Mouse (Mus musculus) stomach, embryonic 16.5 days (tissue): ENCODE data around the gene Preb. TPM values are rescaled to one million over a fixed set of nuclear protein-coding genes. Genes with fewer than 3 reads are reported as not detected.
A peak's percentile ranks its signal among the peaks of the same experiment; 100 is the strongest.

Experiments used
- ATAC-seq: fragments of 200-750 bp; cut with Nextera tagmentation; 2 replicates; pipeline ENCODE4 v1.8.0; 2017; ENCODE audit warnings: moderate number of reproducible peaks, moderate TSS enrichment; ENCODE audit not compliant: insufficient read depth, low FRiP score
- H3K27ac ChIP-seq: fragments of 300-500 bp; sonication (generic); 2 replicates; pipeline ENCODE4 v1.5.1; 2014; ENCODE audit warnings: low read length
- H3K27me3 ChIP-seq: fragments of 300-500 bp; sonication (generic); 2 replicates; pipeline ENCODE4 v1.6.1; 2014; ENCODE audit warnings: low read length, control low read depth, mixed read lengths; ENCODE audit not compliant: control insufficient read depth, insufficient read depth
- H3K36me3 ChIP-seq: fragments of 300-500 bp; sonication (generic); 2 replicates; pipeline ENCODE4 v1.6.1; 2014; ENCODE audit warnings: low read length; ENCODE audit not compliant: control insufficient read depth, insufficient read depth
- H3K4me1 ChIP-seq: fragments of 300-500 bp; sonication (generic); 2 replicates; pipeline ENCODE4 v1.6.1; 2014; ENCODE audit warnings: low read length, control low read depth, mixed read lengths; ENCODE audit not compliant: control insufficient read depth, insufficient read depth
- H3K4me2 ChIP-seq: fragments of 300-500 bp; sonication (generic); 2 replicates; pipeline ENCODE4 v1.6.1; 2014; ENCODE audit warnings: low read depth, low read length, mixed read lengths
- H3K4me3 ChIP-seq: fragments of 300-500 bp; sonication (generic); replicated peaks from 2 replicates; pipeline ENCODE4 v1.5.1; 2014; ENCODE audit warnings: mild to moderate bottlenecking, low read length
- H3K9ac ChIP-seq: fragments of 300-500 bp; sonication (generic); 2 replicates; pipeline ENCODE4 v1.6.1; 2014; ENCODE audit warnings: low read length
- H3K9me3 ChIP-seq: fragments of 300-500 bp; sonication (generic); replicated peaks from 2 replicates; pipeline ENCODE4 v1.6.1; 2016; ENCODE audit warnings: low read length, control low read depth; ENCODE audit not compliant: control insufficient read depth
- WGBS: fragments of 180-500 bp; shearing (Covaris S2); extraction: QIAGEN DNeasy Blood & Tissue Kit; methylation state at CpG from one replicate; pipeline ENCODE4 v1.1.7; 2014; 5-methylcytosine and 5-hydroxymethylcytosine counted together
- polyA plus RNA-seq: library from polyadenylated mRNA; unstranded; fragments of >200 nt; fragmentation: Nextera tagmentation; extraction: Ambion mirVana; gene quantifications from 2 replicates; pipeline ENCODE4 v1.2.1, GENCODE M21; 2015

Preb gene
- 131 and 154 TPM in 2 replicates for polyA plus RNA-seq

DNA sequence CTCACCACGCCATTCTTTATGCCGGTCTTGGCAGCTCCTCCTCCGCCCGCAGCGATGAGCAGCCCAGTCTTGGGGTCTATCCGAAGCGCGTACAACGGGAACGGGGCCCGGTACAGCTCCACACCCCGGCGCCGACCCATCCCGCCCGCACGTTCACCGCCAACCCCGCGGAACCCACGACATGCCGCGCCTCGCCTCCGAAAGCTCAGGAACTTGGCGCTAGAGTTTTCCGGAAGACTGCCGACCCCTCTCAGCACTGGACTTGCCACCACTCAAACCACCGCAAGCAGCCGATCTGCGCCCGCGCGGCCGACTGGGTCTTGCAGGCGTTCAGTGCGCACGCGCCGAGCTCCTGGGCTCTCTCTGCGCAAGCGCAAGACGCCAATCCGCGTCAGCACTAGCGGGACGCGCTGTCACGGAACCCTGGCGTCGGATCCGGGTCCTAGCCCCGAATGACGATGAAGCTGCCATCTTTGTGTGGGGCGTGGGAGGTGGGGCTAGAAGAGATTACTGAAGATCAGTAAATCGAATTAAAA, at the start of gene Preb:
TSS of gene Preb (minus strand) at position 396 of the 536 bp plus-strand sequence.
- Histone ChIP-seq H3K4me1 (peaks cover 19% of the 10 kb centered on the region), H3K4me3 (peak within 1 kb of the TSS; percentile 77), H3K9me3 (no peaks in the 10 kb centered on the region), H3K27ac (peak within 1 kb of the TSS; percentile 91), H3K27me3 (no peaks in the 10 kb centered on the region), H3K36me3 (peaks cover 10% of the 10 kb centered on the region; the same call in 1 of the 2 replicates), H3K4me2 (peak within 1 kb of the TSS; percentile 84), H3K9ac (peak within 1 kb of the TSS; percentile 93)
- under 1% methylated on average over 56 of the region's 56 CpGs for WGBS
- ATAC-seq = peak; percentile 98

DNA sequence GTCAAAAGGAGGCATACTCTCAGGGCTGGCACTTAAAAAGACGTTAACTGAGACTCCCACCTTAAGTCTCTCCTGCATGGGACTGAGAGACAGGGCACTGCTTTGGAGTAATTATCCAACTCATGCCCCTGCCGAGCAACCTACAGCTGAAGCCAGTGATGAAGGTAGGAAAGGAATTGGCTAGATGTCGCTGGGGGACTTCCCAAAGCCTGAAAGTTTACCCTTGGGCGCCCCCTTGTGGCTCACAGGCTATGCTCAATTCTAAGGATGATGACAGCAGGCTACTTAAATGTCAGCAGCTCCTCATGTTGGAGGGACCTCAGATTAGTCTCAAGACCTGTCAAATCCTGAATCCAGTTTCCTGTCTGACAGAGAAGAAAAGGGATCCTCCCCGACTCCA, 44.0 kb upstream of the Preb start:
- no peak overlapping the region for H3K9ac ChIP-seq
- H3K27me3 ChIP-seq = no peaks in the 10 kb centered on the region
- no peaks in the 10 kb centered on the region for H3K36me3 ChIP-seq
- H3K4me2 ChIP-seq = no peak overlapping the region
- H3K27ac ChIP-seq = no peak overlapping the region
- no peaks in the 10 kb centered on the region for H3K4me1 ChIP-seq
- peak; percentile 47; the same call in 1 of the 2 replicates for ATAC-seq
- WGBS = 6% methylated on average over 5 of the region's 5 CpGs
- no peak overlapping the region for H3K4me3 ChIP-seq
- no peaks in the 10 kb centered on the region for H3K9me3 ChIP-seq

DNA sequence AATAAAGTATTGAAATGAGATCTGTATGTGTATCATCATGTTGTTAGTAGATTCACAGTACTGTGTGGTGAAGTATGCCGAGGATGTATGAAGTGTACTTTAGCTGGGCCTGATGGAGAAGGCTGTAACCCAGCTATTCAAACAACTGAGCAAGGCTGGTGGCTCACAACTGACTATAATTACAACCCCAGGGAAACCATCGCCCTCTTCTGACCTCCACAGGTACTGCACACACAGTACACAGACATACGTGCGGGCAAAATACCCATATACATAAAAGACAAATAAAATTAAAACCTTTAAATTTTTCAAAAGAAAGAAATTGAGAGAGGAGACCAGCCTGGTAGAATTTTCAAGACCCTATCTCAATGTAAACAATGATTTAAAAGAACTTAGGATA, 41.4 kb upstream of the Preb start:
- H3K4me2 ChIP-seq = no peak overlapping the region
- no peak overlapping the region for H3K27ac ChIP-seq
- H3K4me3 ChIP-seq = no peak overlapping the region
- H3K36me3 ChIP-seq = no peaks in the 10 kb centered on the region
- no peaks in the 10 kb centered on the region for H3K27me3 ChIP-seq
- H3K9me3 ChIP-seq = no peaks in the 10 kb centered on the region
- WGBS = 82% methylated on average over 4 of the region's 4 CpGs
- H3K9ac ChIP-seq = no peak overlapping the region
- no peak for ATAC-seq
- no peaks in the 10 kb centered on the region for H3K4me1 ChIP-seq

GRCm38 (mm10) chr5:31000993-31001392, 40.8 kb upstream of the Preb start:
- no peak for ATAC-seq
- no peaks in the 10 kb centered on the region for H3K27me3 ChIP-seq
- no peaks in the 10 kb centered on the region for H3K36me3 ChIP-seq
- H3K4me1 ChIP-seq = no peaks in the 10 kb centered on the region
- no peaks in the 10 kb centered on the region for H3K9me3 ChIP-seq
- H3K4me3 ChIP-seq = no peak overlapping the region
- 82% methylated on average over 2 of the region's 2 CpGs for WGBS
- no peak overlapping the region for H3K4me2 ChIP-seq
- H3K9ac ChIP-seq = no peak overlapping the region
- no peak overlapping the region for H3K27ac ChIP-seq

- ATAC-seq = no peak
- no peak overlapping the region for H3K27ac ChIP-seq
- no peaks in the 10 kb centered on the region for H3K36me3 ChIP-seq
- no peaks in the 10 kb centered on the region for H3K4me1 ChIP-seq
- H3K4me2 ChIP-seq = no peak overlapping the region
- no peaks in the 10 kb centered on the region for H3K9me3 ChIP-seq
- H3K9ac ChIP-seq = no peak overlapping the region
- 42% methylated on average over 7 of the region's 7 CpGs for WGBS
- no peak overlapping the region for H3K4me3 ChIP-seq
- H3K27me3 ChIP-seq = no peaks in the 10 kb centered on the region
Observed at GRCm38 (mm10) chr5:31000122-31000521, 40.0 kb upstream of the Preb start.

- no peaks in the 10 kb centered on the region for H3K36me3 ChIP-seq
- no peaks in the 10 kb centered on the region for H3K27me3 ChIP-seq
- H3K4me2 ChIP-seq = no peak overlapping the region
- H3K4me1 ChIP-seq = no peaks in the 10 kb centered on the region
- no peak overlapping the region for H3K27ac ChIP-seq
- 70% methylated on average over 5 of the region's 5 CpGs for WGBS
- H3K9ac ChIP-seq = no peak overlapping the region
- ATAC-seq = no peak
- H3K4me3 ChIP-seq = no peak overlapping the region
- no peaks in the 10 kb centered on the region for H3K9me3 ChIP-seq
Observed at GRCm38 (mm10) chr5:30999324-30999723, 39.2 kb upstream of the Preb start.

DNA sequence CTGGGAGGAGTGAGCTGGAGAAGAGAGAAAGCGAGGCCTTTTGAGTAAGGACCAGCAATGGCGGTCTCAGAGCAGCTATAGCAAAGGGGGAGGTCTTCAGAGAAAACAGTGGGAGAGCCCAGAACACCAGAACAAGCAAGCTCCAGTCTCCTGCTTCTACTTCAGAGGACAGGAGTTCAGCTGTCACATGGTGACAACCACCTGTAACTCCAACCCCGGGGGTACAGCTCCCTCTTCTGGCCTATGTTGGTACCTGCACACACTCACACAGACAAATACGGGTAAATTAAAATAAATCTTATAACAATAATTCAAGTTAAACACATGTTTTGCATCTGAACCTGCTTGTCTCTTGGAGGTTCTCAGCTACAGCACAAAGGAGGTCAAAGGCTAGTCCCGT, 38.1 kb upstream of the Preb start:
- H3K9ac ChIP-seq = no peak overlapping the region
- no peaks in the 10 kb centered on the region for H3K4me1 ChIP-seq
- no peak overlapping the region for H3K4me3 ChIP-seq
- no peaks in the 10 kb centered on the region for H3K9me3 ChIP-seq
- no peak overlapping the region for H3K4me2 ChIP-seq
- 24% methylated on average over 5 of the region's 5 CpGs for WGBS
- H3K27ac ChIP-seq = no peak overlapping the region
- ATAC-seq = no peak
- H3K36me3 ChIP-seq = no peaks in the 10 kb centered on the region
- H3K27me3 ChIP-seq = no peaks in the 10 kb centered on the region

GRCm38 (mm10) chr5:30994910-30995635, 34.9 kb upstream of the Preb start:
- Histone ChIP-seq H3K27me3 (no peaks in the 10 kb centered on the region), H3K4me2 (no peak overlapping the region), H3K9me3 (no peaks in the 10 kb centered on the region), H3K4me1 (no peaks in the 10 kb centered on the region), H3K27ac (no peak overlapping the region), H3K9ac (no peak overlapping the region), H3K4me3 (no peak overlapping the region), H3K36me3 (no peaks in the 10 kb centered on the region)
- WGBS = 63% methylated on average over 11 of the region's 11 CpGs
- ATAC-seq = no peak

GRCm38 (mm10) chr5:30994074-30994473, 33.9 kb upstream of the Preb start:
- Histone ChIP-seq H3K9ac (no peak overlapping the region), H3K4me1 (no peaks in the 10 kb centered on the region), H3K36me3 (no peaks in the 10 kb centered on the region), H3K9me3 (no peaks in the 10 kb centered on the region), H3K27ac (no peak overlapping the region), H3K4me2 (no peak overlapping the region), H3K4me3 (no peak overlapping the region), H3K27me3 (no peaks in the 10 kb centered on the region)
- no peak for ATAC-seq
- WGBS = 72% methylated on average over 3 of the region's 3 CpGs
